Mouse (Mus musculus) erythroblast, embryonic 14.5 days (primary cell): ENCODE measurements around the gene Gigyf2. TPM values are rescaled to one million over a fixed set of nuclear protein-coding genes. Genes with fewer than 3 reads are reported as not detected.

ENCODE experiments used
- H3K27me3 ChIP-seq: 2 replicates; pipeline ENCODE4 v1.6.1; 2012; ENCODE audit warnings: inconsistent platforms; ENCODE audit not compliant: control insufficient read depth
- H3K36me3 ChIP-seq: 2 replicates; pipeline ENCODE4 v1.6.1; 2012; ENCODE audit warnings: mild to moderate bottlenecking, inconsistent platforms; ENCODE audit not compliant: control insufficient read depth
- H3K4me1 ChIP-seq: 2 replicates; pipeline ENCODE4 v1.6.1; 2012; ENCODE audit warnings: inconsistent platforms; ENCODE audit not compliant: control insufficient read depth
- H3K4me3 ChIP-seq: replicated peaks from 2 replicates; pipeline ENCODE3; 2012; ENCODE audit warnings: moderate library complexity, mild to moderate bottlenecking, inconsistent platforms
- H3K9me3 ChIP-seq: 2 replicates; pipeline ENCODE4 v1.6.1; 2012; ENCODE audit warnings: low read length, inconsistent platforms, mixed read lengths; ENCODE audit not compliant: control insufficient read depth
- GATA1 ChIP-seq: IDR thresholded peaks from 2 replicates; pipeline ENCODE4 v1.6.1; 2012; ENCODE audit warnings: low read length, inconsistent platforms, mixed read lengths
- TAL1 ChIP-seq: IDR thresholded peaks from 3 replicates; pipeline ENCODE4 v1.6.1; 2012; ENCODE audit warnings: low read length, inconsistent platforms, mixed read lengths
- polyA plus RNA-seq: library from polyadenylated mRNA; stranded (reverse); fragments of >175 nt; gene quantifications from 2 replicates; pipeline ENCODE4 v1.2.3, GENCODE M21; 2012

Gigyf2 gene
- 1.3 and 1.5 TPM in 2 replicates for polyA plus RNA-seq

- H3K4me1 ChIP-seq = peaks cover 36% of the 10 kb centered on the region
These were observed at the start of gene Gigyf2 for GRCm38 (mm10) chr1:87326742-87327163. Gene Gigyf2 (plus strand): TSS chr1:87326998.

GRCm38 (mm10) chr1:87280281-87280680, 46.5 kb upstream of the Gigyf2 start:
- Histone ChIP-seq H3K4me1 (no peaks in the 10 kb centered on the region), H3K4me3 (no peak overlapping the region), H3K9me3 (no peaks in the 10 kb centered on the region; the same call in 1 of the 2 replicates), H3K27me3 (peaks cover 7% of the 10 kb centered on the region), H3K36me3 (no peaks in the 10 kb centered on the region)
- TF ChIP-seq TAL1 (no peak), GATA1 (no peak)

More at GRCm38 (mm10) chr1:87326742-87327163, at the start of gene Gigyf2:
- Histone ChIP-seq H3K36me3 (peaks cover 13% of the 10 kb centered on the region), H3K27me3 (no peaks in the 10 kb centered on the region), H3K4me3 (peak within 1 kb of the TSS; percentile 100), H3K9me3 (no peaks in the 10 kb centered on the region)
- TF ChIP-seq TAL1 (no peak), GATA1 (no peak)

- Histone ChIP-seq H3K27me3 (peaks cover 7% of the 10 kb centered on the region), H3K4me1 (no peaks in the 10 kb centered on the region), H3K4me3 (no peak overlapping the region), H3K9me3 (no peaks in the 10 kb centered on the region; the same call in 1 of the 2 replicates), H3K36me3 (no peaks in the 10 kb centered on the region)
- TF ChIP-seq TAL1 (no peak), GATA1 (no peak)
These were observed 45.0 kb upstream of the Gigyf2 start for GRCm38 (mm10) chr1:87281599-87282412.

- no peaks in the 10 kb centered on the region for H3K4me1 ChIP-seq
- TF ChIP-seq GATA1 (no peak), TAL1 (no peak)
- H3K9me3 ChIP-seq = no peaks in the 10 kb centered on the region; the same call in 1 of the 2 replicates
- H3K4me3 ChIP-seq = no peak overlapping the region
- H3K36me3 ChIP-seq = no peaks in the 10 kb centered on the region
- H3K27me3 ChIP-seq = peaks cover 7% of the 10 kb centered on the region
These were observed 44.4 kb upstream of the Gigyf2 start for GRCm38 (mm10) chr1:87282413-87282788.

- Histone ChIP-seq H3K36me3 (no peaks in the 10 kb centered on the region), H3K4me3 (no peak overlapping the region), H3K27me3 (peaks cover 7% of the 10 kb centered on the region), H3K9me3 (no peaks in the 10 kb centered on the region; the same call in 1 of the 2 replicates), H3K4me1 (no peaks in the 10 kb centered on the region)
- TF ChIP-seq TAL1 (no peak), GATA1 (no peak)
These were observed 43.3 kb upstream of the Gigyf2 start for GRCm38 (mm10) chr1:87283410-87283960.

- no peak for TF ChIP-seq TAL1
- TF ChIP-seq GATA1 = no peak
- Histone ChIP-seq H3K36me3 (no peaks in the 10 kb centered on the region), H3K4me1 (no peaks in the 10 kb centered on the region), H3K9me3 (no peaks in the 10 kb centered on the region), H3K4me3 (no peak overlapping the region), H3K27me3 (peaks cover 2% of the 10 kb centered on the region; the same call in 1 of the 2 replicates)
These were observed 39.7 kb upstream of the Gigyf2 start for GRCm38 (mm10) chr1:87287105-87287504.

- TF ChIP-seq GATA1 (no peak), TAL1 (no peak)
- H3K27me3 ChIP-seq = no peaks in the 10 kb centered on the region
- no peaks in the 10 kb centered on the region for H3K9me3 ChIP-seq
These were observed 35.4 kb upstream of the Gigyf2 start for GRCm38 (mm10) chr1:87291416-87291815.

GRCm38 (mm10) chr1:87292420-87293190, 34.2 kb upstream of the Gigyf2 start:
- TF ChIP-seq GATA1 (no peak), TAL1 (no peak)
- H3K4me3 ChIP-seq = no peak overlapping the region
- no peaks in the 10 kb centered on the region for H3K27me3 ChIP-seq
- no peaks in the 10 kb centered on the region for H3K36me3 ChIP-seq
- H3K9me3 ChIP-seq = no peaks in the 10 kb centered on the region
- no peaks in the 10 kb centered on the region for H3K4me1 ChIP-seq

More at GRCm38 (mm10) chr1:87291416-87291815, 35.4 kb upstream of the Gigyf2 start:
- Histone ChIP-seq H3K4me1 (no peaks in the 10 kb centered on the region), H3K36me3 (no peaks in the 10 kb centered on the region), H3K4me3 (no peak overlapping the region)

GRCm38 (mm10) chr1:87294063-87294710, 32.6 kb upstream of the Gigyf2 start:
- no peak for TF ChIP-seq GATA1
- TF ChIP-seq TAL1 = no peak
- Histone ChIP-seq H3K4me3 (no peak overlapping the region), H3K27me3 (no peaks in the 10 kb centered on the region), H3K4me1 (no peaks in the 10 kb centered on the region), H3K9me3 (no peaks in the 10 kb centered on the region), H3K36me3 (no peaks in the 10 kb centered on the region)
